Mouse (Mus musculus) stomach, embryonic 14.5 days (tissue): ENCODE measurements around the gene Ncapg. TPM values are rescaled to one million over a fixed set of nuclear protein-coding genes. Genes with fewer than 3 reads are reported as not detected.
"Not testable (repeated sequence)": the region's sequence is repeated elsewhere in the genome, so short reads cannot be mapped to it uniquely, and the experiment has no call there.

ENCODE experiments used
- ATAC-seq: fragments of 200-750 bp; cut with Nextera tagmentation; 2 replicates; pipeline ENCODE4 v1.8.0; 2017; ENCODE audit warnings: low read depth, moderate TSS enrichment; ENCODE audit not compliant: insufficient number of reproducible peaks, insufficient read depth, low FRiP score
- H3K27ac ChIP-seq: fragments of 300-500 bp; sonication (generic); 2 replicates; pipeline ENCODE4 v1.5.1; 2014; ENCODE audit warnings: mild to moderate bottlenecking, low read length, moderate library complexity, mixed read lengths
- H3K27me3 ChIP-seq: fragments of 300-500 bp; sonication (generic); 2 replicates; pipeline ENCODE4 v1.6.1; 2014; ENCODE audit warnings: low read length, control low read depth, mixed read lengths; ENCODE audit not compliant: control insufficient read depth, insufficient read depth
- H3K36me3 ChIP-seq: fragments of 300-500 bp; sonication (generic); 2 replicates; pipeline ENCODE4 v1.6.1; 2014; ENCODE audit warnings: mild to moderate bottlenecking, control low read depth, low read length, moderate library complexity, mixed read lengths; ENCODE audit not compliant: control insufficient read depth, insufficient read depth
- H3K4me1 ChIP-seq: fragments of 300-500 bp; sonication (generic); 2 replicates; pipeline ENCODE4 v1.6.1; 2014; ENCODE audit warnings: low read length, control low read depth, mixed read lengths; ENCODE audit not compliant: control insufficient read depth, insufficient read depth
- H3K4me2 ChIP-seq: fragments of 300-500 bp; sonication (generic); replicated peaks from 2 replicates; pipeline ENCODE4 v1.6.1; 2014; ENCODE audit warnings: low read depth, low read length, control low read depth
- H3K4me3 ChIP-seq: fragments of 300-500 bp; sonication (generic); 2 replicates; pipeline ENCODE4 v1.5.1; 2014; ENCODE audit warnings: low read depth, low read length, control low read depth
- H3K9ac ChIP-seq: fragments of 300-500 bp; sonication (generic); replicated peaks from 2 replicates; pipeline ENCODE4 v1.6.1; 2014; ENCODE audit warnings: low read depth, mild to moderate bottlenecking, control low read depth, low read length, moderate library complexity, mixed read lengths
- H3K9me3 ChIP-seq: fragments of 300-500 bp; sonication (generic); 2 replicates; pipeline ENCODE4 v1.6.1; 2016; ENCODE audit warnings: low read depth, low read length, control low read depth; ENCODE audit not compliant: control insufficient read depth
- WGBS: fragments of 180-500 bp; shearing (Covaris S2); extraction: QIAGEN DNeasy Blood & Tissue Kit; methylation state at CpG from one replicate; pipeline ENCODE4 v1.1.7; 2014; 5-methylcytosine and 5-hydroxymethylcytosine counted together
- polyA plus RNA-seq: library from polyadenylated mRNA; unstranded; fragments of >200 nt; fragmentation: Nextera tagmentation; extraction: Ambion mirVana; gene quantifications from 2 replicates; pipeline ENCODE4 v1.2.1, GENCODE M21; 2014

Gene Ncapg
- polyA plus RNA-seq, 1 experiment from 2014 or later: 55.6 TPM

GRCm38 (mm10) chr5:45658406-45658805, 11.3 kb upstream of the Ncapg start:
- not testable (repeated sequence) for H3K9me3 ChIP-seq, H3K4me3 ChIP-seq, ATAC-seq, H3K27me3 ChIP-seq, H3K4me2 ChIP-seq, H3K27ac ChIP-seq, H3K36me3 ChIP-seq, H3K4me1 ChIP-seq, H3K9ac ChIP-seq
- 95% methylated on average over 13 of the region's 13 CpGs for WGBS

- Histone ChIP-seq H3K9ac (no peak overlapping the region), H3K36me3 (no peaks in the 10 kb centered on the region; the same call in 1 of the 2 replicates), H3K4me2 (peak overlapping the region; percentile 83), H3K4me1 (0 out of 2 replicates have a peak, but pooled peaks cover 5% of the 10 kb centered on the region), H3K9me3 (no peaks in the 10 kb centered on the region), H3K4me3 (peak overlapping the region; percentile 91; the same call in 1 of the 2 replicates), H3K27me3 (no peaks in the 10 kb centered on the region), H3K27ac (no peak overlapping the region)
- no peak for ATAC-seq
- 27% methylated on average over 3 of the region's 3 CpGs for WGBS
These were observed 1.4 kb upstream of the Ncapg start for GRCm38 (mm10) chr5:45668324-45668723.

- 3% methylated on average over 3 of the region's 3 CpGs for WGBS
- peak overlapping the region; percentile 91 for H3K4me3 ChIP-seq
- no peaks in the 10 kb centered on the region for H3K9me3 ChIP-seq
- no peaks in the 10 kb centered on the region; the same call in 1 of the 2 replicates for H3K36me3 ChIP-seq
- H3K9ac ChIP-seq: peak overlapping the region; percentile 73
- H3K27me3 ChIP-seq: no peaks in the 10 kb centered on the region
- peak overlapping the region; percentile 83 for H3K27ac ChIP-seq
- H3K4me1 ChIP-seq: 0 out of 2 replicates have a peak, but pooled peaks cover 5% of the 10 kb centered on the region
- H3K4me2 ChIP-seq: peak overlapping the region; percentile 83
- ATAC-seq: no peak
These were observed 888 bp upstream of the Ncapg start for GRCm38 (mm10) chr5:45668831-45669230.

- Histone ChIP-seq H3K27ac (peak overlapping the region; percentile 83), H3K9ac (peak overlapping the region; percentile 73), H3K27me3 (no peaks in the 10 kb centered on the region), H3K4me3 (peak overlapping the region; percentile 91), H3K4me1 (0 out of 2 replicates have a peak, but pooled peaks cover 5% of the 10 kb centered on the region), H3K9me3 (no peaks in the 10 kb centered on the region), H3K36me3 (no peaks in the 10 kb centered on the region; the same call in 1 of the 2 replicates), H3K4me2 (peak overlapping the region; percentile 83)
- WGBS: under 1% methylated on average over 27 of the region's 27 CpGs
- ATAC-seq: peak; percentile 51; the same call in 1 of the 2 replicates
These were observed 503 bp upstream of the Ncapg start for GRCm38 (mm10) chr5:45669234-45669597.

- Histone ChIP-seq H3K27ac (peak overlapping the region; percentile 78), H3K36me3 (peaks cover 6% of the 10 kb centered on the region), H3K27me3 (no peaks in the 10 kb centered on the region), H3K4me1 (0 out of 2 replicates have a peak, but pooled peaks cover 5% of the 10 kb centered on the region), H3K9ac (peak overlapping the region; percentile 72), H3K4me3 (peak overlapping the region; percentile 91), H3K9me3 (no peaks in the 10 kb centered on the region), H3K4me2 (peak overlapping the region; percentile 79)
- WGBS: under 1% methylated on average over 13 of the region's 13 CpGs
- no peak for ATAC-seq
These were observed 556 bp downstream of the Ncapg start for GRCm38 (mm10) chr5:45670280-45670670.

- 0 out of 2 replicates have a peak overlapping the region, but pooled peaks have one; percentile 6 for H3K9ac ChIP-seq
- WGBS: 45% methylated on average over 5 of the region's 5 CpGs
- peak overlapping the region; percentile 91 for H3K4me3 ChIP-seq
These were observed 1.3 kb downstream of the Ncapg start for GRCm38 (mm10) chr5:45670894-45671494.

GRCm38 (mm10) chr5:45675032-45675431, 5.3 kb downstream of the Ncapg start:
- Histone ChIP-seq H3K4me3 (no peak overlapping the region), H3K27me3 (no peaks in the 10 kb centered on the region), H3K4me2 (no peak overlapping the region), H3K27ac (no peak overlapping the region), H3K4me1 (no peaks in the 10 kb centered on the region), H3K9ac (no peak overlapping the region), H3K36me3 (peaks cover 25% of the 10 kb centered on the region), H3K9me3 (no peaks in the 10 kb centered on the region)
- whole genome bisulfite sequencing: 90% methylated on average over 1 of the region's 1 CpGs
- ATAC-seq: no peak

More at GRCm38 (mm10) chr5:45670894-45671494, 1.3 kb downstream of the Ncapg start:
- Histone ChIP-seq H3K4me1 (0 out of 2 replicates have a peak, but pooled peaks cover 5% of the 10 kb centered on the region), H3K27ac (no peak overlapping the region), H3K27me3 (no peaks in the 10 kb centered on the region), H3K36me3 (peaks cover 11% of the 10 kb centered on the region), H3K9me3 (no peaks in the 10 kb centered on the region), H3K4me2 (peak overlapping the region; percentile 79)
- ATAC-seq: no peak

GRCm38 (mm10) chr5:45677639-45678038, 7.9 kb downstream of the Ncapg start:
- no peak overlapping the region for H3K27ac ChIP-seq
- 77% methylated on average over 4 of the region's 4 CpGs for WGBS
- no peak overlapping the region for H3K4me2 ChIP-seq
- ATAC-seq: no peak
- H3K9me3 ChIP-seq: no peaks in the 10 kb centered on the region
- no peak overlapping the region for H3K4me3 ChIP-seq
- H3K9ac ChIP-seq: no peak overlapping the region
- peaks cover 34% of the 10 kb centered on the region for H3K36me3 ChIP-seq
- no peaks in the 10 kb centered on the region for H3K4me1 ChIP-seq
- no peaks in the 10 kb centered on the region for H3K27me3 ChIP-seq
